Mouse (Mus musculus) liver, postnatal 0 days (tissue): ENCODE results near the gene Sult1c2.

Experiments used
- CTCF ChIP-seq: sonication (generic); IDR thresholded peaks from 2 replicates; pipeline ENCODE4 v1.5.1; 2016; ENCODE audit warnings: antibody characterized with exemption, low read depth
- EP300 ChIP-seq: IDR thresholded peaks from 2 replicates; pipeline ENCODE4 v1.6.1; 2016; ENCODE audit warnings: antibody characterized with exemption, low read depth, mild to moderate bottlenecking

DNA sequence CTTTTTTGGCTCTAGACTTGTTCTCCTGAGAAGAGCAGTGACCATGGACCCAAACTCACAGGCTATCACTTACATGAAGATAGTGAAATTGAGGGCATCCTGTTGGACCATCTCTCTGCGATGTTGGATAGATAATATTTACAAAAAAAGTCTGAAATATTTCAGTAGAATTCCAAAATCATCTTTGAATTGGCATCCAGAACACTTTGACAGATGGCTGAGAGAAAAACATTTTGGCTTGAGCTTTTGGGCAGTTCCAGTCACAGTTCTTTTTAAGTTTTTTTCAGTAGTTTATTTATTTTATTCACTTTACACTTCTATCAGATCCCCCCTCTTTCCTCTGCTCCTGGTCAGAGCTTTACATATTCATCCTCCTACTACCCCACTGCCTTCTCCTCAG, 62.8 kb downstream of the Sult1c2 start:
- TF ChIP-seq CTCF (no peak), EP300 (no peak)
